In genomic region chr10:111777559-111777958, GRCm38 (mm10) we compare ENCODE assay signal across 26 mouse cellular contexts.
DNase-seq lines count a peak whose midpoint lies in the region; ATAC-seq and TF ChIP-seq lines count a peak whose summit lies in the region.
"Had no signal": no experiment of that assay in that cellular context is flagged by ENCODE, and none has a peak within 500 bp of the region (broad histone marks: within the 10 kb centered on the region; RNA-seq: fewer than 3 reads in every experiment).

No protein-coding gene starts in this region.

- H3K4me2 ChIP-seq in embryonic facial prominence, embryonic 13.5 days: no peak overlapping the region
- no peak overlapping the region for H3K4me2 ChIP-seq in lung, embryonic 15.5 days
- H3K4me2 ChIP-seq in CH12.LX (ENCODE audit: insufficient read depth, low read depth, poor library complexity, severe bottlenecking): no peak overlapping the region
- no peak overlapping the region for H3K4me2 ChIP-seq in embryonic facial prominence, embryonic 15.5 days (replicated peaks)
- H3K4me2 ChIP-seq: forebrain, embryonic 12.5 days; heart, embryonic 15.5 days; hindbrain, embryonic 15.5 days; limb, embryonic 13.5 days; liver, embryonic 12.5 days had no signal

- H3K27ac ChIP-seq in embryonic facial prominence, embryonic 13.5 days: no peak overlapping the region
- H3K27ac ChIP-seq in embryonic facial prominence, embryonic 10.5 days (replicated peaks): no peak overlapping the region
- no peak overlapping the region for H3K27ac ChIP-seq in lung, embryonic 15.5 days
- no peak overlapping the region for H3K27ac ChIP-seq in CH12.LX (ENCODE audit: insufficient read depth, low read depth)
- no peak overlapping the region for H3K27ac ChIP-seq in embryonic facial prominence, embryonic 15.5 days (replicated peaks)
- H3K27ac ChIP-seq: forebrain, embryonic 12.5 days; heart, adult 2 months; heart, embryonic 15.5 days; hindbrain, embryonic 15.5 days; limb, embryonic 13.5 days; liver, embryonic 12.5 days; macrophage had no signal

- no peak for DNase-seq in embryonic facial prominence, embryonic 10.5 days (ENCODE audit: low spot score)
- DNase-seq in lung, postnatal 25 days (ENCODE audit: low spot score): no peak
- peak; percentile 68 for DNase-seq in CH12.LX (ENCODE audit: extremely low read depth)
- no peak for DNase-seq in thymus, postnatal 36 days
- DNase-seq: adrenal gland, postnatal 10 days; cerebellum, adult 8-10 months; gastrocnemius, postnatal 25 days; heart, adult 2 months; kidney, postnatal 36 days; layer of hippocampus, postnatal 36 days; right cerebral cortex, adult 18-20 months; right cerebral cortex, postnatal 4 days; thymus, postnatal 25 days had no signal

- dilution Hi-C loops in CH12.LX (cut with MboI; ENCODE audit: extremely low pct_ligation_motif_present, extremely low pct_unique_long_range_greater_than_20kb, low sequenced_read_pairs): no loop called here

- no peaks in the 10 kb centered on the region for H3K79me2 ChIP-seq in CH12.LX (replicated peaks; ENCODE audit: control insufficient read depth, extremely low read depth, insufficient read depth, poor library complexity, severe bottlenecking)

- TF ChIP-seq CTCF in CH12.LX (conservative IDR thresholded peaks at IDR 0.05 in 1 of 2, IDR thresholded peaks at IDR 0.05 in 1 of 2; ENCODE audit: low read depth in 2 of 2, low read length in 2 of 2): no peak

- peak; percentile 59; the same call in 1 of the 2 replicates for ATAC-seq in embryonic facial prominence, embryonic 13.5 days (ENCODE audit: insufficient number of reproducible peaks, insufficient read depth, low FRiP score, low TSS enrichment, low read depth)
- ATAC-seq in lung, embryonic 15.5 days (ENCODE audit: borderline replicate concordance, extremely low read depth, low FRiP score, low TSS enrichment): peak; percentile 74; the same call in 1 of the 2 replicates
- ATAC-seq in embryonic facial prominence, embryonic 15.5 days (ENCODE audit: insufficient number of reproducible peaks, low FRiP score, low TSS enrichment, low read depth): 0 out of 2 replicates have a peak, but pooled peaks have one; percentile 54
- ATAC-seq: activated CD4-positive, CD25-positive, alpha-beta regulatory T cell, adult 4 months; CD4-positive, CD25-positive, alpha-beta regulatory T cell, adult 4 months; intestine, embryonic 16.5 days; liver, embryonic 12.5 days; midbrain, embryonic 16.5 days had no signal

- no peaks in the 10 kb centered on the region for H3K36me3 ChIP-seq in embryonic facial prominence, embryonic 13.5 days
- no peaks in the 10 kb centered on the region for H3K36me3 ChIP-seq in embryonic facial prominence, embryonic 10.5 days (replicated peaks)
- H3K36me3 ChIP-seq in lung, embryonic 15.5 days: no peaks in the 10 kb centered on the region
- H3K36me3 ChIP-seq in CH12.LX (replicated peaks in 1 of 2; ENCODE audit: control insufficient read depth in 1 of 2, insufficient read depth in 1 of 2, low read length in 1 of 2): no peaks in the 10 kb centered on the region
- H3K36me3 ChIP-seq in embryonic facial prominence, embryonic 15.5 days: no peaks in the 10 kb centered on the region
- H3K36me3 ChIP-seq: forebrain, embryonic 12.5 days; heart, embryonic 15.5 days; hindbrain, embryonic 15.5 days; limb, embryonic 13.5 days; liver, embryonic 12.5 days had no signal

- no peak overlapping the region for H3K4me3 ChIP-seq in embryonic facial prominence, embryonic 13.5 days
- H3K4me3 ChIP-seq in embryonic facial prominence, embryonic 10.5 days: no peak overlapping the region
- H3K4me3 ChIP-seq in lung, embryonic 15.5 days: no peak overlapping the region
- no peak overlapping the region for H3K4me3 ChIP-seq in CH12.LX (replicated peaks in 1 of 3; ENCODE audit: low read depth in 2 of 3, low read length in 2 of 3, poor library complexity in 1 of 3)
- H3K4me3 ChIP-seq in embryonic facial prominence, embryonic 15.5 days (replicated peaks): no peak overlapping the region
- H3K4me3 ChIP-seq: forebrain, embryonic 12.5 days; heart, adult 2 months; heart, embryonic 15.5 days; hindbrain, embryonic 15.5 days; limb, embryonic 13.5 days; liver, embryonic 12.5 days had no signal

- in situ Hi-C loops in CH12.LX (cut with MboI; ENCODE audit: low pct_ligation_motif_present, low pct_unique_long_range_greater_than_20kb, low sequenced_read_pairs): no loop called here

- no peak for TF ChIP-seq RAD21 in CH12.LX (IDR thresholded peaks at IDR 0.05; ENCODE audit: low read depth, low read length)

- TF ChIP-seq EP300 in CH12.LX (IDR thresholded peaks at IDR 0.05; ENCODE audit: low read length): no peak

- H3K9ac ChIP-seq in embryonic facial prominence, embryonic 13.5 days: no peak overlapping the region
- no peak overlapping the region for H3K9ac ChIP-seq in lung, embryonic 15.5 days
- no peak overlapping the region for H3K9ac ChIP-seq in CH12.LX (ENCODE audit: insufficient read depth, low read depth)
- no peak overlapping the region for H3K9ac ChIP-seq in embryonic facial prominence, embryonic 15.5 days
- H3K9ac ChIP-seq: forebrain, embryonic 12.5 days; heart, embryonic 15.5 days; hindbrain, embryonic 15.5 days; limb, embryonic 13.5 days; liver, embryonic 12.5 days had no signal

- TF ChIP-seq POLR2A in CH12.LX (IDR thresholded peaks at IDR 0.05; ENCODE audit: low read depth, low read length): no peak

- H3K9me3 ChIP-seq in embryonic facial prominence, embryonic 13.5 days: no peaks in the 10 kb centered on the region
- no peaks in the 10 kb centered on the region for H3K9me3 ChIP-seq in embryonic facial prominence, embryonic 10.5 days
- H3K9me3 ChIP-seq in lung, embryonic 15.5 days: no peaks in the 10 kb centered on the region
- no peaks in the 10 kb centered on the region for H3K9me3 ChIP-seq in CH12.LX (replicated peaks; ENCODE audit: low read length)
- no peaks in the 10 kb centered on the region for H3K9me3 ChIP-seq in embryonic facial prominence, embryonic 15.5 days (replicated peaks)
- H3K9me3 ChIP-seq: forebrain, embryonic 12.5 days; heart, embryonic 15.5 days; hindbrain, embryonic 15.5 days; limb, embryonic 13.5 days; liver, embryonic 12.5 days had no signal

- H3K4me1 ChIP-seq in embryonic facial prominence, embryonic 13.5 days: peaks cover 9% of the 10 kb centered on the region
- H3K4me1 ChIP-seq in embryonic facial prominence, embryonic 10.5 days: peaks cover 7% of the 10 kb centered on the region; the same call in 1 of the 2 replicates
- H3K4me1 ChIP-seq in lung, embryonic 15.5 days: peaks cover 5% of the 10 kb centered on the region; the same call in 1 of the 2 replicates
- H3K4me1 ChIP-seq in CH12.LX (ENCODE audit: control insufficient read depth in 1 of 2, insufficient read depth in 2 of 2): peaks cover 8 to 17% of the 10 kb centered on the region in 2 experiments
- H3K4me1 ChIP-seq in embryonic facial prominence, embryonic 15.5 days: 0 out of 2 replicates have a peak, but pooled peaks cover 2% of the 10 kb centered on the region
- H3K4me1 ChIP-seq: forebrain, embryonic 12.5 days; heart, embryonic 15.5 days; hindbrain, embryonic 15.5 days; limb, embryonic 13.5 days; liver, embryonic 12.5 days had no signal

- H3K27me3 ChIP-seq in embryonic facial prominence, embryonic 13.5 days: no peaks in the 10 kb centered on the region
- no peaks in the 10 kb centered on the region for H3K27me3 ChIP-seq in embryonic facial prominence, embryonic 10.5 days (replicated peaks; ENCODE audit: low read depth, poor library complexity, severe bottlenecking)
- no peaks in the 10 kb centered on the region for H3K27me3 ChIP-seq in lung, embryonic 15.5 days
- H3K27me3 ChIP-seq in CH12.LX (replicated peaks): no peaks in the 10 kb centered on the region
- no peaks in the 10 kb centered on the region for H3K27me3 ChIP-seq in embryonic facial prominence, embryonic 15.5 days
- H3K27me3 ChIP-seq: forebrain, embryonic 12.5 days; heart, embryonic 15.5 days; hindbrain, embryonic 15.5 days; limb, embryonic 13.5 days; liver, embryonic 12.5 days had no signal

TF ChIP-seq in CH12.LX, 34 proteins besides CTCF, POLR2A, EP300 and RAD21:
- TF ChIP-seq BHLHE40 (IDR thresholded peaks at IDR 0.05; ENCODE audit: low read depth, low read length): 0 out of 2 replicates have a peak, but pooled peaks have one; percentile 26
- TF ChIP-seq MAZ (IDR thresholded peaks at IDR 0.05; ENCODE audit: low read depth, low read length): no peak
